Mouse (Mus musculus) cortical plate, adult 2 months (tissue): ENCODE measurements around the gene Sdk1. TPM values are rescaled to one million over a fixed set of nuclear protein-coding genes. Genes with fewer than 3 reads are reported as not detected.

Source experiments
- H3K27ac ChIP-seq: fragments of 200-500 bp; 2 replicates; pipeline ENCODE4 v1.5.1; 2012; ENCODE audit warnings: low read length, control low read depth, inconsistent platforms; ENCODE audit not compliant: insufficient read depth
- H3K4me1 ChIP-seq: fragments of 200-500 bp; 2 replicates; pipeline ENCODE4 v1.6.1; 2011; ENCODE audit warnings: low read length; ENCODE audit not compliant: control insufficient read depth, insufficient read depth
- H3K4me3 ChIP-seq: fragments of 200-500 bp; 2 replicates; pipeline ENCODE4 v1.5.1; 2011; ENCODE audit warnings: mild to moderate bottlenecking, low read length, control low read depth; ENCODE audit not compliant: insufficient read depth
- CTCF ChIP-seq: fragments of 200-500 bp; IDR thresholded peaks from 2 replicates; pipeline ENCODE4 v1.5.1; 2011; ENCODE audit warnings: mild to moderate bottlenecking, control low read depth, low read length; ENCODE audit not compliant: insufficient read depth; ENCODE audit errors: extremely low read depth
- POLR2A ChIP-seq: fragments of 200-500 bp; IDR thresholded peaks from 2 replicates; pipeline ENCODE4 v1.6.1; 2011; ENCODE audit warnings: mild to moderate bottlenecking, low read length, control low read depth; ENCODE audit not compliant: insufficient read depth; ENCODE audit errors: extremely low read depth
- polyA plus RNA-seq: library from polyadenylated mRNA; depleted of rRNA; stranded (reverse); fragments of >200 nt; gene quantifications from 2 replicates; pipeline ENCODE4 v1.2.3, GENCODE M21; 2012

Sdk1 gene
- polyA plus RNA-seq, 1 experiment, result 3.3 TPM

- Histone ChIP-seq H3K27ac (no peak overlapping the region), H3K4me3 (no peak overlapping the region), H3K4me1 (no peaks in the 10 kb centered on the region)
- no peak for TF ChIP-seq POLR2A
- 0 out of 2 replicates have a peak, but pooled peaks have one; percentile 0 for TF ChIP-seq CTCF
These were observed 971.0 kb downstream of the Sdk1 start for GRCm38 (mm10) chr5:142212252-142212651.

GRCm38 (mm10) chr5:142215981-142216380 is 974.7 kb downstream of the Sdk1 start:
- TF ChIP-seq CTCF, result no peak
- TF ChIP-seq POLR2A, result no peak
- Histone ChIP-seq H3K27ac (no peak overlapping the region), H3K4me3 (no peak overlapping the region), H3K4me1 (no peaks in the 10 kb centered on the region)

DNA sequence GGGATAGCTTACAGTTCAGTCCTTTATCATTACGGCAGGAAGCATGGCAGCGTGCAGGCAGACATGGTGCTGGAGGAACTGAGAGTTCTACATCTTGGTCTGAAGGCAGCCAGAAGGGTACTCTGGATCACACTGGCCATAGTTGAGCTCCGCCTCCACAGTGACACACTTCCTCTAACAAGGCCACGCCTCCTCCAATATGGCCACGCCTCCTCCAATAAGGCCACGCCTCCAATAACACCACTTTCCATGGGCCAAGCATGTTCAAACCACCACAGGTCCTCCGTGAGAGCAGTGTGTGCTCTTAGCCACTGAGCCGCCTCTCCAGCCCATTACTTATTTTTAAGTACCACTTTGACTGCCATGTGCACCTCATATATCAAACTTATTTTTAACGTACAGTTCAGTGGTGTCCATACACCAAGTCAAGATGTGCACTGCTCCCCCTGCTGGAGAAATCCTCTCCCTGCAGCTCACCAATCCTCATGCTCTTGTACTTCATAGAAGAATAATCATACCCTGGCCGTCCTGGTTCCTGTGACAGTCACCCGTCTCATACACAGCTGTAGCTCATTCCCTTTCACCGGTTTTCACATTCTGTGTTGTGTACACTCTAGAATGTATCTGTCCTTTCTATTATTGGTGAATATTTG is 979.7 kb downstream of the Sdk1 start:
- Histone ChIP-seq H3K4me1 (no peaks in the 10 kb centered on the region), H3K27ac (no peak overlapping the region), H3K4me3 (no peak overlapping the region)
- TF ChIP-seq CTCF, result peak; percentile 30; the same call in 1 of the 2 replicates
- TF ChIP-seq POLR2A, result no peak

- H3K4me1 ChIP-seq, result 0 out of 2 replicates have a peak, but pooled peaks cover 2% of the 10 kb centered on the region
- H3K27ac ChIP-seq, result no peak overlapping the region
- no peak overlapping the region for H3K4me3 ChIP-seq
- TF ChIP-seq CTCF, result no peak
- no peak for TF ChIP-seq POLR2A
These were observed 987.9 kb downstream of the Sdk1 start for GRCm38 (mm10) chr5:142228957-142229810.

DNA sequence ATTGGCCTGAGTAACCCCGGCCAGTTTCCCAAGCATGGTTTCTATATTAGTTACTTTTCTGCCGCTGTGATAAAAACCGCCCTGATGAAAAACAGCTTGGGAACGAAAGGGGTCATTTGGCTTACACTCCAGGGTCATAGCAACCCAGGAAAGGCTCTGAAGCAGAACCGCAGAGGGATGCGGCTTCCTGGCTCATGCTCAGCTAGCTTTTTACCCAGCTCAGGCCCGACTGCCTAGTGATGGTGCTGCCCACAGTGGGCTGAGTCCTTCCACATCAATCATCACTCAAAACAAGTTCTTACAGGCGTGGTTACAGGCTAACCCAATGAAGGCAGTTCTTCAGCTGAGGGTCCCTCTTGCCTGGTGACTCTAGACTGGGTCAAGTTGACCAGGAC is 988.5 kb downstream of the Sdk1 start:
- H3K27ac ChIP-seq, result no peak overlapping the region
- no peak for TF ChIP-seq CTCF
- no peak for TF ChIP-seq POLR2A
- H3K4me1 ChIP-seq, result 0 out of 2 replicates have a peak, but pooled peaks cover 2% of the 10 kb centered on the region
- no peak overlapping the region for H3K4me3 ChIP-seq

- TF ChIP-seq CTCF, result no peak
- no peak for TF ChIP-seq POLR2A
- Histone ChIP-seq H3K27ac (no peak overlapping the region), H3K4me1 (no peaks in the 10 kb centered on the region), H3K4me3 (no peak overlapping the region)
These were observed 999.0 kb downstream of the Sdk1 start for GRCm38 (mm10) chr5:142240288-142240687.

- no peak overlapping the region for H3K27ac ChIP-seq
- TF ChIP-seq POLR2A, result no peak
- no peak for TF ChIP-seq CTCF
These were observed 1001.3 kb downstream of the Sdk1 start for GRCm38 (mm10) chr5:142242597-142242996.

DNA sequence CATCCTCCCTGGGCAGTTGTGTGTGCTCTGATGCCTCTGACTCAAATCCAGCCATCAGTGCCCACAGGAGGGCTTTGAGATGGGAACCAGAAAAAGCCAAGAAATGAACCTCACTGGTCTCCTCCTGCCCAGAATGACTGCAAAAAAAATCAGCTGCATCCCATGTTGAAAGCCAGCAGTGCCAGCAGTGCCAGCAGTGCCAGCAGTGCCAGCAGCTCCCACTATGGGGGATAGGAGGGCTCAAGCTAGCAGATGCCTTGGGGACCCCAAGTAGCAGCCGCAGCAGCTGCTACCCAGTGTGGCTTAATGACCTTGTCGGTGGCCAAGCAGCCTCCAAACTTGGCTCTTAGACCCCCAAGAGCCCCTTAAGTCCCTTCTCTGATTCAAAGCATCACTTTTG is 1001.8 kb downstream of the Sdk1 start:
- H3K4me1 ChIP-seq, result no peaks in the 10 kb centered on the region
- TF ChIP-seq POLR2A, result no peak
- no peak for TF ChIP-seq CTCF
- no peak overlapping the region for H3K4me3 ChIP-seq
- H3K27ac ChIP-seq, result no peak overlapping the region

More at GRCm38 (mm10) chr5:142242597-142242996, 1001.3 kb downstream of the Sdk1 start:
- H3K4me3 ChIP-seq, result no peak overlapping the region
- no peaks in the 10 kb centered on the region for H3K4me1 ChIP-seq

GRCm38 (mm10) chr5:142256231-142256630 is 1014.9 kb downstream of the Sdk1 start:
- TF ChIP-seq POLR2A (no peak), CTCF (no peak)
- Histone ChIP-seq H3K4me3 (no peak overlapping the region), H3K27ac (no peak overlapping the region), H3K4me1 (no peaks in the 10 kb centered on the region)
